Mouse (Mus musculus): ENCODE results near the gene Adss. TPM values are rescaled to one million over a fixed set of nuclear protein-coding genes. Genes with fewer than 3 reads are reported as not detected.

The Adss gene
- polyA plus RNA-seq (2014; fragmentation: Illumina TruSeq; extraction: RNeasy Lipid Tissue Mini Kit (QIAGEN cat#74804); ENCODE audit: low read depth, low replicate concordance), result 41.3 TPM

GRCm38 (mm10) chr1:177796193-177796939 lies at the start of gene Adss:
Gene Adss, minus strand, starts transcription at chr1:177796511.

DNA sequence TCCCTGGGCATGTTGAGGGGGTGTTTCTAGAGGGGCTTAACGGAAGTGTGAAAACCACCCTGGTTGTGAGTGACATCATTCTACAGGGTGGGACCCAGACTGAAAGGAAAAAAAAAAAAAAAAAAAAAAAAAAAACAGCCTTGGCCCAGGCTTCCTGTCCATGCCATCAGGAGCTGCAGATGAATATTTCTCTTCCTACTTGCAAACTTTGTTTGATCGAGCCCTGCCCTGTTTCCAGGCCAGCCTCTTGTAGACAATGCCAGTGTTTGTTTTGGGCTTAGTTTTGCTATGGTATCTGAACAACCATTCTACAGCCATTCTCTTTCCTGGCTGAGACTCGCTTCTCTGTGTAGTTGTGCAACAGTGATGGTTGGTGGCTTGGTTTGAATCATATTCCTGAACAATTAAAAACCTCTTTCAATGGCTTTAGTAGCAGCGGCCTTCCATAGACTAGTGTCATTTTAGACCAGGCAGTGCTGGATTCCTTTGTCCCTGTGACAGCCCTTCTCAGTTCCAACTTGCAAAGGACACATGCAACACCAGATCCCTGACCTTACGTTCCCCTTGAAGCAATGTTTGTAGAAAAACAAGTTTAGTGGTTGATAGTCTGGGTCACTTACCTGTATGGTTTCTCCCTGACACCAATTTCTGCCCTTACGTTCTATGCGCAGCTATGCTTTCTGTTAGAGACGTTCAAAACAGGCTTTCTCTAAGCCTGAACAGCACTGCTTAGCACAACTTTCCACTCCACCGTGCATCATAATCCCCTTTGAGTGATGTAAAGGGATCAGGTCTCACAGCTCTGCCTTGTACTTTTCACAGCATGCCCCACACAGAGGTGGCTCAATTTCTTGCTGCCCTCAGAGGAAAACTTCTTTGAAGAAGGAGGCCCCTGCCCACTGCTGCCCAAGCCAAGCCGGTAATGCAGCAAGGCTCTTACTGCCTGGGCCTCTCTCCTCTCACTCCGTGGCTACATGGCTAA lies 67.0 kb downstream of the Adss start, which contains the start of gene 1700016C15Rik:
Gene 1700016C15Rik (plus strand): TSS at position 772 of the 982 bp plus-strand sequence.

Other genes starting within 250 kb of the Adss start
- 2.4 TPM for gene 1700016C15Rik, start 66.7 kb downstream of the Adss start, polyA plus RNA-seq (2014; fragmentation: Illumina TruSeq; extraction: RNeasy Lipid Tissue Mini Kit (QIAGEN cat#74804); ENCODE audit: low read depth, low replicate concordance)
- gene Catspere2, start 186.9 kb upstream of the Adss start, polyA plus RNA-seq (2014; fragmentation: Illumina TruSeq; extraction: RNeasy Lipid Tissue Mini Kit (QIAGEN cat#74804); ENCODE audit: low read depth, low replicate concordance), result 1.8 TPM

Data from adipose tissue, adult 10 weeks (tissue).